Mouse (Mus musculus): ENCODE data around the gene Exoc7. TPM values are rescaled to one million over a fixed set of nuclear protein-coding genes. Genes with fewer than 3 reads are reported as not detected.

Exoc7 gene
- 113 and 114 TPM in 2 replicates for polyA plus RNA-seq (2015; fragmentation: Nextera tagmentation; extraction: Ambion mirVana)

DNA sequence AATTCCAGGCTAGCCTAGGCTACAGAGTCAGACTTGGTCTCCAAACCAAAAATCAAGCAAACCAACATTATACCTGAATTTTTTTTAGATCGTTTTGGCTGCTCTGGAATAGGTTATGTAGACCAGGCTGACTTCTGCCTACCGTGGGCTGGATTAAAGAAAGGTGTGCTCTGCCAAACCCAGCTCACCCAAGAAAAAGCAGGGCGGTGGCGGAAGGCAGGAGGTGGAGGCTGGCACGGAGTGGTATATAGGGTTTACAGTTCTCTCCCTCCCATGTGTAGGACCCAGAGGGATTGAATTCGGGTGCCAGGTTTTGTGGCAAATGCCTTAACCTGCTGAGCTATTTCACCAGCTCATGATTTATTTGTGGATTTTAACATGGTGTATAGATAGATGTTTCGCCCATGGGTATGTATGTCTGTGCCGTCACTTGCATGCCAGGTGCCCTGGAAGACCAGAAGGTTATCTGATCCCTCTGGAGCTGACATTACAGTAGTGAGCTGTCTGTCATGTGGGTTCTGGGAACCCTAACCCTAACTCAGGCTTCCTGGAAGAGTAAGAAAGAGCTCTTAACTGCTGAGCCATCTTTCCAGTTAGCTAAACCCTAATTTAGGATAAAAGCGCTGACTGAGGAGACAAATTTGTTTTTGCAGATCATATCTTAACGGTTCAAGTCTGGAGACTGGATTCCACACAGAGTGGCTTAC is at the start of gene Exoc7:
Gene Exoc7 (minus strand): TSS at position 215 of the 707 bp plus-strand sequence.
- H3K9me3 ChIP-seq (replicated peaks), result no peaks in the 10 kb centered on the region
- H3K9ac ChIP-seq (replicated peaks), result peak within 1 kb of the TSS; percentile 79
- 0 out of 2 replicates have a peak, but pooled peaks have one; percentile 22 for ATAC-seq (ENCODE audit: low FRiP score)
- H3K4me1 ChIP-seq, result peaks cover 22% of the 10 kb centered on the region
- peak within 1 kb of the TSS; percentile 73 for H3K4me3 ChIP-seq (replicated peaks)
- no peaks in the 10 kb centered on the region for H3K27me3 ChIP-seq (replicated peaks)
- H3K36me3 ChIP-seq, result peaks cover 31% of the 10 kb centered on the region
- 86% methylated on average over 10 of the region's 10 CpGs for WGBS
- peak within 1 kb of the TSS; percentile 70 for H3K27ac ChIP-seq (replicated peaks)
- peak within 1 kb of the TSS; percentile 71 for H3K4me2 ChIP-seq

DNA sequence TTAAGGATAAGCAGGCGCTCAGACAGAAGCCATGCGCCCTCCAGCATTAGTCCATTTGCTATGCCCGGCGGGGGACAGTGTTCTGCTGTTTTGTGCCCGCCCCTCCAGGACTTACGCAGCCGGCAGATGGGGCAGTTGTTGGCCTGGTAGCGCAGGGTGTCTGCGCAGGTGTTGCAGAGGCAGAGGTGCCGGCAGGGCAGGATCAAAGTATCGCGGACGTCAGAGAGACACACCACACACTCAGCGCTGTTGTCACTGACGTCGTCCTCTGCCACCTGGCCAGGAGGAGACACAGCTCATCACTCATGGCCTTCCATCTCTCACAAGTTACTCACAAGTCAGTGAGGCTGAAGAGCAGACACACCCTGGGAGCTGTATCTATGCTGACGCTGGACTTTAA is 47.5 kb upstream of the Exoc7 start:
- 53% methylated on average over 17 of the region's 17 CpGs for WGBS
- Histone ChIP-seq H3K27me3 (replicated peaks) (no peaks in the 10 kb centered on the region), H3K36me3 (peaks cover 67% of the 10 kb centered on the region)

DNA sequence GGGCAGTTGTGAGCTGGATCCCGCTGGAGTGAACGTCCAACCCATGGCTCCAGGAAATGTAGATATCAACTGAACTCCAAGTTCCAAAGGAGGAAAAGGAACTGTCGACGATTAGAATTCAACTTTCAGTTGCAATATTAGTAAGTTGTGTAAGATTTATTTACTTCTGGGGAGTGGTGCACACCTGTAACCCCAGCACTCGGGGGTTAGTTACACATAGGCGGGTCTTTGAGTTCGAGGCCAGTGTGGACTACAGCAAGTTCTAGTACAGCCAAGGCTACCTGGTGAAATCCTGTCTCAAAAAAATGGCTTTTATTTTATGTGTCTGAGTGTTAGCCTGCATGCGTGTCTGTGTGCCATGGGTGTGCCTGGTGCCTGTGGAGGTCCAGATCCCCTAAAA is 46.5 kb upstream of the Exoc7 start:
- Histone ChIP-seq H3K27ac (replicated peaks) (no peak overlapping the region), H3K4me3 (replicated peaks) (no peak overlapping the region), H3K36me3 (peaks cover 70% of the 10 kb centered on the region), H3K9me3 (replicated peaks) (no peaks in the 10 kb centered on the region), H3K27me3 (replicated peaks) (no peaks in the 10 kb centered on the region), H3K4me2 (no peak overlapping the region), H3K4me1 (0 out of 2 replicates have a peak, but pooled peaks cover under 1% of the 10 kb centered on the region), H3K9ac (replicated peaks) (no peak overlapping the region)
- no peak for ATAC-seq (ENCODE audit: low FRiP score)
- WGBS, result 94% methylated on average over 8 of the region's 8 CpGs

More for the DNA sequence above, 47.5 kb upstream of the Exoc7 start:
- ATAC-seq (ENCODE audit: low FRiP score), result no peak
- Histone ChIP-seq H3K9me3 (replicated peaks) (no peaks in the 10 kb centered on the region), H3K4me2 (no peak overlapping the region), H3K4me3 (replicated peaks) (no peak overlapping the region), H3K9ac (replicated peaks) (no peak overlapping the region), H3K4me1 (peaks cover 7% of the 10 kb centered on the region), H3K27ac (replicated peaks) (no peak overlapping the region)

DNA sequence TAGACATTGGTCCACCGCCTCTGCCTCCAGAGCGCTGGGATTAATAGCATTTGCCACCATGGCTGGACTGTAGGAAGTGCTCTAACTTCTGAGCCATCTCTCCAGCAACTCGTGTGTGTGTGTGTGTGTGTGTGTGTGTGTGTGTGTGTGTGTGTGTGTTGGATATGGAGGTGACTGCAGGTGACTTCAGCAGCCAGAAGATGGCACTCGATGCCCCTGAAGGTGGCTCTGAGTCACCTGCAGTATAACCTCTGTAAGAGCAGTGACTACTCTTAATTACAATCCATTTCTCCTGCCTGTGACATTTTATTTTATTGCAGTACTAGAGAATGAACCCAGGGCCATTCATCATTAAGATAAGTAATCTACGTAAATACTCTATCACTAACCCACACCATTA is 44.3 kb upstream of the Exoc7 start:
- H3K9ac ChIP-seq (replicated peaks), result no peak overlapping the region
- H3K4me3 ChIP-seq (replicated peaks), result no peak overlapping the region
- no peak overlapping the region for H3K4me2 ChIP-seq
- 84% methylated on average over 5 of the region's 5 CpGs for WGBS
- H3K9me3 ChIP-seq (replicated peaks), result no peaks in the 10 kb centered on the region
- peaks cover 79% of the 10 kb centered on the region for H3K36me3 ChIP-seq
- H3K27ac ChIP-seq (replicated peaks), result no peak overlapping the region
- no peaks in the 10 kb centered on the region for H3K27me3 ChIP-seq (replicated peaks)
- ATAC-seq (ENCODE audit: low FRiP score), result no peak
- H3K4me1 ChIP-seq, result no peaks in the 10 kb centered on the region

DNA sequence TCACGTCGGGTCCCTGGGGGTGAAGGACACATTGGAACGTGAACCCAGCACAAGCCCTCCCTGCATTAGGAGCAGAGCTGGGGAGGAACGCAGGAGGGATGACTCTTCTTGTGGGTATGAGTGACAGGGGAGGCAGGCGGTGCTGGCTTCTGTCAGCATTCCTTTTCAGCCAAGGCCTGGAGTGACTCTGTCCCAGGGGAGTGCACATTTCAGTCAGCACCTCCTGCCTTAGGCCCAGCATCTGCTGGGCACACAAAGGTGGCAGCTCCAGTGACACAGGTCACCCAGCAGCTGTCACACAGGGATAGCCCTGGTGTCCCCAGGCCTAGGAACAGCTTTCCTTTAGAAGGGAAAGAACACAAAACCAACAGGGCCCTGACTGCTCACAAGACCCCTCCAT is 40.9 kb upstream of the Exoc7 start:
- H3K9me3 ChIP-seq (replicated peaks), result no peaks in the 10 kb centered on the region
- no peak overlapping the region for H3K27ac ChIP-seq (replicated peaks)
- H3K4me3 ChIP-seq (replicated peaks), result no peak overlapping the region
- 81% methylated on average over 5 of the region's 5 CpGs for WGBS
- H3K36me3 ChIP-seq, result peaks cover 79% of the 10 kb centered on the region
- no peak overlapping the region for H3K9ac ChIP-seq (replicated peaks)
- ATAC-seq (ENCODE audit: low FRiP score), result no peak
- H3K27me3 ChIP-seq (replicated peaks), result no peaks in the 10 kb centered on the region
- H3K4me1 ChIP-seq, result no peaks in the 10 kb centered on the region
- no peak overlapping the region for H3K4me2 ChIP-seq

DNA sequence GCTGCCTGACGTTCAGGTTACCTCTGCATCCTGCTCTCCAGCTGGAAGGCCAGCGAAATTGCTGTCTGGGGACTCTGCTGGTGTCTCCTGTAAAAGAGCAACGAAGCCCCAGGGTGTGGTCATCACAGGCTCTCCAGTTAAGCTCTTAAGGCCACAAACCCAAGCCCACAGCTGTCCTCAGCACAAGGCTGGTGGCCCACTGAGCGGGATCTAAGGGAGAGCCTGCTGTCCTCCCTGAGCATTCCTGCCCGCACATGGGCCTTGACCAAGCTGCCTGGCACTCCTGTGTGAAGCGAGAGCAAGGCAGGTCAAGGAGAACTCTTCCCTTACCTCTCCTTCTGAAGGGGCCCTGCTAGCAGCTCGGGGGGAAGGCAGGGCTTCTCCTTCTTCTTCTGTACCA is 40.0 kb upstream of the Exoc7 start:
- no peak for ATAC-seq (ENCODE audit: low FRiP score)
- H3K36me3 ChIP-seq, result peaks cover 76% of the 10 kb centered on the region
- H3K27ac ChIP-seq (replicated peaks), result no peak overlapping the region
- H3K27me3 ChIP-seq (replicated peaks), result no peaks in the 10 kb centered on the region
- no peak overlapping the region for H3K4me3 ChIP-seq (replicated peaks)
- H3K4me2 ChIP-seq, result no peak overlapping the region
- WGBS, result 80% methylated on average over 7 of the region's 7 CpGs
- no peaks in the 10 kb centered on the region for H3K9me3 ChIP-seq (replicated peaks)
- peaks cover 8% of the 10 kb centered on the region for H3K4me1 ChIP-seq
- no peak overlapping the region for H3K9ac ChIP-seq (replicated peaks)

DNA sequence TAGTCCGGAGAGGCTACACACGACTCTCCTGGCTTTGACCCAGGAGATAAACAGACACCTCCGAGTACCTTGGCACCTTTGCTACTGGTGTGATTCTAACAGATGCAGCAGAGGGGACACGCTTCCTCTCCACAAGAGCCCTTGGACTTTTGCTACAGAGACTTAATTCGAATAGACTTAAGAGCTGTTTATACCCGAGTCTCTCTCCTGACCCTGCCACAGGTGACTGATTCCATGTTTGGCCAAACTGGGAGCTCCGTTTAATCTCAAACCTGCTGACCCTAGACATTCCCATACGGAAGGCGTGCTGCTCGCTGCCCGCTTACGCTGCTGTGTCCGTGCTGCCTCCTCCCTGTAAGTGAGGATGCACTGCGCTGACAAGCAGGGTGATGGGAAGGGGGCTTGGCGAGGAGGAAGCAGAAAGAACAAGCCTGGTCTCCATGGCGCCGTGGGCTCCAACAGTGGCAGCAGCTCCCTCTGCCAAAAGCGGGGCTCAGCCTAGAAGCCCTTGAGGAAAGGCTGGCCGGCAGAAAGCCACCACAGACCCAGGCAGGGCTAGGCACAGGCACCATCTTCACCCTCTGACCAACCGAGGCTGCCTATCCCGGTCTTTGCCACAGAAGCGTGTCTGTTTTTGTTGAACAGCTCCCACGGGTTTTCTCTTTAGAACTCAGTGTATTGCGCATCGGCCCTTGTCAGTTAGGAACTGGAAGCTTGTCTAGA is 35.2 kb upstream of the Exoc7 start:
- 0 out of 2 replicates have a peak, but pooled peaks have one; percentile 61 for ATAC-seq (ENCODE audit: low FRiP score)
- peaks cover 50% of the 10 kb centered on the region for H3K36me3 ChIP-seq
- H3K27me3 ChIP-seq (replicated peaks), result 0 out of 2 replicates have a peak, but pooled peaks cover 3% of the 10 kb centered on the region
- H3K4me3 ChIP-seq (replicated peaks), result no peak overlapping the region
- H3K9me3 ChIP-seq (replicated peaks), result no peaks in the 10 kb centered on the region
- peak overlapping the region; percentile 58 for H3K27ac ChIP-seq (replicated peaks)
- no peak overlapping the region for H3K4me2 ChIP-seq
- H3K4me1 ChIP-seq, result peaks cover 10% of the 10 kb centered on the region
- WGBS, result 70% methylated on average over 25 of the region's 25 CpGs
- H3K9ac ChIP-seq (replicated peaks), result no peak overlapping the region

DNA sequence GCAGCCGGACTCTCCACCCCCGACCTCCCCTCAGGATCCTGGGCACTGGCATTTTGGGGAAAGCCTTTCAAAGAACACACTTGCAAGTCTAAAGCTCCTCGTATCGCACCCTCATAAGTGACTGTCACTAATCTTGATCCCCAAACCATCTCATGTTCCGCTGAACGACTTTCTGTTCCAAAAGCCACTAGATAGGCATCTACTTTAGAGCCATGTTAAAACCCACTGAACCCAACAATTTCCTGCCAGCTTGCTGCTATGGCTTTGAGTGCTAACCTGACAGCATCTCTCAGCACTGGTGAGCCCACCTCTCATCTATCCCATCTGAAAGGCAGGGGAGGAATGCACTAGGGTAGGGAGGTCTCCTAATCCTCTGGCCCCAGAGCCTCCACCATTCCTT is 30.5 kb upstream of the Exoc7 start:
- H3K4me3 ChIP-seq (replicated peaks), result no peak overlapping the region
- H3K4me2 ChIP-seq, result no peak overlapping the region
- H3K9ac ChIP-seq (replicated peaks), result no peak overlapping the region
- ATAC-seq (ENCODE audit: low FRiP score), result no peak
- H3K4me1 ChIP-seq, result peaks cover 51% of the 10 kb centered on the region
- no peaks in the 10 kb centered on the region for H3K9me3 ChIP-seq (replicated peaks)
- no peak overlapping the region for H3K27ac ChIP-seq (replicated peaks)
- peaks cover 24% of the 10 kb centered on the region for H3K27me3 ChIP-seq (replicated peaks)
- WGBS, result 75% methylated on average over 6 of the region's 6 CpGs
- H3K36me3 ChIP-seq, result peaks cover 11% of the 10 kb centered on the region; the same call in 1 of the 2 replicates

DNA sequence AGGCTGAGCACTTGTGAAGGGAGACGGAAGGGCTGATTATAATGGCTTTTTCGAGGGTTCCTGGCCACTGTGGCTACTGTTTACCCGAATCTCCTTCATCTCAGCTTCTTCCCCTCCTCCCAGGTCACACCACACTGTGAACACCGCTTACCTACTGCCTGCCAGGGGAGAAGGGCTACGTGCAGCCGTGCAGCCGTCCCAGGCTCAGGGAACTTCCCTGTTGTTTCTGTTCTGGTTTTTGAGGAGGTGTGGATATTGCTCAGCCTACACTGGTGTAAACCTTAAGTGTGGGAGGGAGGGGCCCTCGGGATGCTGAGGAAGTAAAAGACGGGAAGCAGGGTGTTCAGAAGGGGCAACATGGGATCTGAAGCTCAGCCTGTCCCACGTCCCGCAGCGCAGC is 30.0 kb upstream of the Exoc7 start:
- no peak for ATAC-seq (ENCODE audit: low FRiP score)
- Histone ChIP-seq H3K27me3 (replicated peaks) (peaks cover 24% of the 10 kb centered on the region), H3K4me3 (replicated peaks) (no peak overlapping the region), H3K9ac (replicated peaks) (no peak overlapping the region), H3K4me1 (peaks cover 51% of the 10 kb centered on the region), H3K9me3 (replicated peaks) (no peaks in the 10 kb centered on the region), H3K27ac (replicated peaks) (no peak overlapping the region), H3K36me3 (peaks cover 10% of the 10 kb centered on the region; the same call in 1 of the 2 replicates), H3K4me2 (no peak overlapping the region)
- whole genome bisulfite sequencing, result 61% methylated on average over 12 of the region's 12 CpGs

DNA sequence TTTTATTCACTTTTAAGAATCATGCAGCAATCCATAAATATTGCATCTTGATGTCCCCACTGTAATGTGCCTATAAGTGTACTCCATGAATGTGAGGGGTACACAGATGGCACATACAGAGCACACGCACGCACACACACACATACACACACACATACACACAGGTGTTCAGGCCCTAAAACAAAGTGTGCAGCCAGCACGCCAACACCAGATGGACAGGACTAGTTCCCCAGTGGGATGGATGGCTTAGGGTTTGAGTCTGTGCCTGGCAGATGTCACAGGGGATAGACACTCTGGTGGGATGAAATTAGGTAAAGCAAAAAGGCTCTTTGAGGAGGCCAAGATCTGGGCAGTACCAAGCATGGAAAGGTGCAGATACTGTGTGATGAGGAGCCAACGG is 29.4 kb upstream of the Exoc7 start:
- peak overlapping the region; percentile 76; the same call in 1 of the 2 replicates for H3K27ac ChIP-seq (replicated peaks)

DNA sequence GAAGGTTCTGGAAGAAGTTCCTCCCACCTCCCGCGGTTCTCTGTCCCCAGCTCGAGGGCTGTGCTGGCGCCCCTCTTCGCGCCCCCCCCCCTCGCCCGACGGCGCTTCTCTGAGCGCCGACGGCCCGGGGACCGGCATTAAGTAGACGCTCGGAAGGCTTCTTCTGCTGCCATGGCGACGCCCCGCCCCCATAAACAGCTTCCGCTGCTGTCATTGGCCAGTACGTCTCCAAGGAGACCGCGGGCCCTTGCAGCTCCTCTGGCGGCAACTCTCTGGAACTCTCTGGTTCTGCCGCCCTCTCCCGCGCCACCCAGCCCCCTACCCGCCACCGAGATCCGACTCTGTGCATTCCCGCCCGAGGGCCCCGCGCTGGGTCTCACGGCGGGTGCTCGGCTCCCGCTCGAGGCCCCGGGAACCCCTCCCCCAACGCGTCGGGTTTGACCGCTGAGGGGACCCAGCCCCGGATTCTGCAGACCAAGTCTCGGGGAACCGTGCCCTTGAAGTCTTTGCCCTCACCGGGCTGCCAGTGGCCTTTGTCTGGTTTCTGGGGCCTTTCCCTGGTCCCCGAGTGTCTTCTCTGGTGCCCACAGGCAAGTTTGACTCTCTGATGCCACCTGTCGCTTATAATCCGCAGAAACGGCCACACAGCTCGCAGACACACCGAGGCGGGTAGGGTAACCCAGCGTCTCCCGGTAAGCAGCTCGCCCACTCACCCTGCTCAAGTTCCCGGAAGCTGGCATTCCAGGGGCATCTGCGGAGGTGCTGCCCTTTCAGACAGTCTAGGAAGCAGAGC is 28.4 kb upstream of the Exoc7 start, which contains the start of gene Foxj1:
Gene Foxj1 (minus strand): TSS at position 156 of the 793 bp plus-strand sequence.
- H3K36me3 ChIP-seq, result peaks cover 6% of the 10 kb centered on the region; the same call in 1 of the 2 replicates
- H3K9ac ChIP-seq (replicated peaks), result peak within 1 kb of the TSS; percentile 54
- peak within 1 kb of the TSS; percentile 76 for H3K27ac ChIP-seq (replicated peaks)
- under 1% methylated on average over 57 of the region's 61 CpGs for WGBS
- H3K4me2 ChIP-seq, result peak within 1 kb of the TSS; percentile 99
- peaks cover 24% of the 10 kb centered on the region for H3K27me3 ChIP-seq (replicated peaks)
- no peaks in the 10 kb centered on the region for H3K9me3 ChIP-seq (replicated peaks)
- peaks cover 52% of the 10 kb centered on the region for H3K4me1 ChIP-seq
- H3K4me3 ChIP-seq (replicated peaks), result peak within 1 kb of the TSS; percentile 57
- ATAC-seq (ENCODE audit: low FRiP score), result peak; percentile 92

More for the DNA sequence above, 29.4 kb upstream of the Exoc7 start:
- Histone ChIP-seq H3K36me3 (peaks cover 6% of the 10 kb centered on the region; the same call in 1 of the 2 replicates), H3K4me1 (peaks cover 52% of the 10 kb centered on the region), H3K9me3 (replicated peaks) (no peaks in the 10 kb centered on the region), H3K4me2 (peak overlapping the region; percentile 99), H3K4me3 (replicated peaks) (no peak overlapping the region), H3K9ac (replicated peaks) (no peak overlapping the region), H3K27me3 (replicated peaks) (peaks cover 24% of the 10 kb centered on the region)
- ATAC-seq (ENCODE audit: low FRiP score), result no peak
- WGBS, result 77% methylated on average over 4 of the region's 4 CpGs

Data from neural tube, embryonic 15.5 days (tissue).